8 mouse cellular contexts compared by ENCODE assay signal in genomic region chr11:53146290-53146689, GRCm38 (mm10).
DNase-seq lines count a peak whose midpoint lies in the region; ATAC-seq lines count a peak whose summit lies in the region.

No protein-coding gene starts in this region.

- H3K36me3 ChIP-seq in midbrain, embryonic 14.5 days (ENCODE audit: control insufficient read depth, insufficient read depth, low read length) = no peaks in the 10 kb centered on the region
- no peaks in the 10 kb centered on the region for H3K36me3 ChIP-seq in midbrain, embryonic 16.5 days (ENCODE audit: control insufficient read depth, insufficient read depth, low read length)

- ATAC-seq in midbrain, embryonic 14.5 days (ENCODE audit: low FRiP score, low TSS enrichment) = no peak
- no peak for ATAC-seq in midbrain, embryonic 16.5 days

- no peak overlapping the region for H3K9ac ChIP-seq in midbrain, embryonic 14.5 days (replicated peaks; ENCODE audit: low read length)
- no peak overlapping the region for H3K9ac ChIP-seq in midbrain, embryonic 16.5 days (ENCODE audit: low read depth, low read length)

- no peaks in the 10 kb centered on the region for H3K4me1 ChIP-seq in midbrain, embryonic 14.5 days (ENCODE audit: control insufficient read depth, insufficient read depth, low read length)
- H3K4me1 ChIP-seq in midbrain, embryonic 16.5 days (ENCODE audit: control insufficient read depth, insufficient read depth, low read length) = 0 out of 2 replicates have a peak, but pooled peaks cover 2% of the 10 kb centered on the region

- no peak overlapping the region for H3K4me3 ChIP-seq in midbrain, embryonic 14.5 days (replicated peaks; ENCODE audit: low read depth, low read length)
- H3K4me3 ChIP-seq in midbrain, embryonic 16.5 days (ENCODE audit: low read depth, low read length) = no peak overlapping the region

- DNase-seq in gastrocnemius, adult 18-20 months (ENCODE audit: low spot score) = peak; percentile 12
- no peak for DNase-seq in gastrocnemius, adult 8-10 months (ENCODE audit: low spot score in 2 of 2)
- peak; percentile 56 for DNase-seq in midbrain, embryonic 14.5 days
- DNase-seq in adrenal gland, postnatal 25 days = peak; percentile 55
- peak; percentile 65 for DNase-seq in induced T-regulatory cell, adult 2 months (ENCODE audit: low read depth)
- peak; percentile 32 for DNase-seq in retina, postnatal 7 days (ENCODE audit: low read depth, low spot score)
- no peak for DNase-seq in frontal cortex, adult 2 months (ENCODE audit: extremely low spot score in 1 of 2, low spot score in 1 of 2)

- no peak overlapping the region for H3K27ac ChIP-seq in midbrain, embryonic 14.5 days (replicated peaks; ENCODE audit: low read depth, low read length)
- no peak overlapping the region for H3K27ac ChIP-seq in midbrain, embryonic 16.5 days (ENCODE audit: low read length)

- H3K4me2 ChIP-seq in midbrain, embryonic 14.5 days (ENCODE audit: low read length) = no peak overlapping the region
- no peak overlapping the region for H3K4me2 ChIP-seq in midbrain, embryonic 16.5 days (ENCODE audit: low read length)

- no peaks in the 10 kb centered on the region for H3K27me3 ChIP-seq in midbrain, embryonic 14.5 days (ENCODE audit: control insufficient read depth, insufficient read depth, low read length)
- no peaks in the 10 kb centered on the region for H3K27me3 ChIP-seq in midbrain, embryonic 16.5 days (ENCODE audit: control insufficient read depth, insufficient read depth, low read depth, low read length)

- WGBS in midbrain, embryonic 14.5 days = 45% methylated on average over 4 of the region's 4 CpGs
- WGBS in midbrain, embryonic 16.5 days = 37% methylated on average over 4 of the region's 4 CpGs

- no peaks in the 10 kb centered on the region for H3K9me3 ChIP-seq in midbrain, embryonic 14.5 days (ENCODE audit: control insufficient read depth, low read length)
- H3K9me3 ChIP-seq in midbrain, embryonic 16.5 days (replicated peaks; ENCODE audit: control insufficient read depth, low read length, poor library complexity, severe bottlenecking) = no peaks in the 10 kb centered on the region

Comparison
In these comparisons a context has a peak if more than half of its experiments do, and no peak if none do; other contexts are left out.
1. DNase-seq: peak in gastrocnemius, adult 18-20 months (single experiment), midbrain, embryonic 14.5 days (single experiment), adrenal gland, postnatal 25 days (single experiment), induced T-regulatory cell, adult 2 months (single experiment) and retina, postnatal 7 days (single experiment); none in gastrocnemius, adult 8-10 months (0 of 2) and frontal cortex, adult 2 months (0 of 2).